Mouse (Mus musculus): Measurements from ENCODE around the gene Rnf220.

Gene Rnf220

DNA sequence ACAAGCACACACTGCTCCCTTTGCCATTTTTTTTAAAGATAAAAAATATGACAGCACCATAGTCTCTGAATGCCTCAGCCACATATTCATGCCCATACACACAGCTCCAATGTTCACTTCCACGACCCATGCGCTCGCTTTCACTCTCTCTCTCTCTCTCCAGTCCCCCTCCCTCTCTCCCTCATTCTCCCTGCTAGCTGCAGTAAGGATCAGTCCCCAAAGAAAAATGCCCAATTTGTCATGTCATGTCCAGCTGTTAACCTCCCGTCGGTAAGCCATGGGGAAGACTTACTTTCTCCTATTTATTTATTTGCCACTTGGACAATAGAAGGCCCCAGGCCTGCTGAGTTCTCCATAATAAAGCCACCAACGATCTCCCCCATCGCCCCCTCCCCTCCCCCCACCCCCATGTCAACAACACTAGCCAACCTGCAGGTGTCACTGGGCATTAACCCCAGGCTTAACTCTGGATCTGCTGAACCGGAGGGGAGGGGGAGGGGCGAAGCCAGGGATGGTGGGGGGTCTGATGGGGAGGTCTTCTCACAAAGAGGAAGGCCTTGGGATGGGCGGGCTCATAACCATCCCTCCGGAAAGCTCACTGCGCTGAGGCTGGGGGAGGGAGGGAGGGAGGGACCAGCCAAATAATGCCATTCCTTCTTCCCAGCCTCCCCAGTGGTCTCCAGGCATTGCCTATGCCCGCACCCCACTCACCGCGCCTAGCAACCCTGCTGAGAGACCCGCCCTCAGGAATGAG is 123.4 kb downstream of the Rnf220 start:
- DNase-seq, result peak; percentile 19

DNA sequence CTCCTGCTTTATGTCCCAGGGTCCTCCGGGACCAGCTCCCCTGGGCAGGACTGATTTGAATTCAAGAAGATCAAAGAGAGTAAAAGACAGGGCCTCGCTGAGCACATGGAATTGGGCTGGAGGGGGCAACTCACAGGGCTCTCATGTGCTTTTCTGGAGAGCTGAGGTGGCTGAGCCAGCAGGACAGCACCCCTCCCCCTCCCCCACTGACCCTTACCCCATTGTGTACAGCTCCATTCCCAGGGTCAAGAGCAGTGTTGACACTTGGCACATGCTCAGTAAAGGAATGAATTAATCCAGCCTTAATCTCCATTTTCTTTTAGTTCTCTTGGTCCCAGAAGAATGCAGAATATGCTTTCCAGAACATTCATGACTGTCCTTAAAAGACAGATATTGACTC is 125.0 kb downstream of the Rnf220 start:
- DNase-seq, result no peak

DNA sequence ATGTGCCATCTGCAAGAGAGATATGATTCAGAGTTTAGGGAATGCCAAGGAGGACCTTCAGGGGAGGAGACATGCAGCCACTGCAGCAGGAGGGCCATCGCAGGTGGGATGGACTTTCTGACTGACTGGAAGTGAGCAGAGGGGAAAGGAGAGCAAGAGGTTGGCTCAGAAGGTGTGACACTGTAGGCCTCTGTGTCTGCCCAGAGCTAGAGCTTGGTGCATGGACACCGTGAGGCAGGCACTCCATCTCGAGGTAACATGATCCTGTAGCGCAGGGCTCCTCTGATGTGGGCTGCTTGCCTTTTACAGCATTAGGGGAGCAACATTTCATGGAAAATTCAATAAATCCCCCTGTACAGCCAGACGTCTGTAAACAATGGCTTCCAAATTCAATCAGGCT is 126.5 kb downstream of the Rnf220 start:
- DNase-seq, result no peak

DNA sequence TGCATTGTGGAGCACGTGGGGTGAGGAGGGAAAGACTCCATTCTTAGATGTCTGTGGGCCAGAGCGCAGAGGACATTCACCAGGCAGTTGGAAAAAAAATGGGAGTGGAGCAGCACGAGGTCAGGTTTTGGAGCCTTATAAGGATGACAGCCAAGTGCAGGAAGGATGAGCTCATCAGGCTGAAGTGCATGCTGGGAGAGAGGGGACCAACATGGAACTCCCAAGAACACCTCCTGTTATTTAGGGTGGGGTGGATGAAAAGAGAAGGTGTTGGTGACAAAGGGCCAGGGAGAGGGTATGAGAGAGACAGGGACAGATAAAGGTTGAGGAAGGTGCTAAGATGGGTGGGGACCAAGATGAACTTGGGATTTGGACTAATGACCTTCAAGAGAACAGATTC is 127.3 kb downstream of the Rnf220 start:
- DNase-seq, result no peak

DNA sequence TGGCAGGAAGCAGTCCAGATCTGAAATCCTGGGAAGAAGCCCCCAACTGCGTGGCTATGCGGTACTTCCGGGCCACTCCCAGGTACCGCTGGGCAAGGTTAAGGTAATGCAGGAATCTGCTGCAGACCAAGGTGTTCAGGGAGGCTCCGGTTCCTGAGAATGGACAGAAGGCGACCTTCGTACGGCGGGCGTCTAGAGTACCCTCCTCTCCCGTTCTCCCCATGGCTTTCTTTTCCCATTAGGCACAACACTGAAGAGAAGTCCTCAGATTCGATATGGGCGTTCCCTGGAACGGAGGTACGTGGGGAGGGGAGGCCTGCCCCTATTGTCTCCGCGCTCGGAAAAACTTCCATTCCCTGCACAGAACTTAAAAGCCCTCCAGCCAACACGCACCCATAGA is 129.5 kb downstream of the Rnf220 start:
- no peak for DNase-seq

DNA sequence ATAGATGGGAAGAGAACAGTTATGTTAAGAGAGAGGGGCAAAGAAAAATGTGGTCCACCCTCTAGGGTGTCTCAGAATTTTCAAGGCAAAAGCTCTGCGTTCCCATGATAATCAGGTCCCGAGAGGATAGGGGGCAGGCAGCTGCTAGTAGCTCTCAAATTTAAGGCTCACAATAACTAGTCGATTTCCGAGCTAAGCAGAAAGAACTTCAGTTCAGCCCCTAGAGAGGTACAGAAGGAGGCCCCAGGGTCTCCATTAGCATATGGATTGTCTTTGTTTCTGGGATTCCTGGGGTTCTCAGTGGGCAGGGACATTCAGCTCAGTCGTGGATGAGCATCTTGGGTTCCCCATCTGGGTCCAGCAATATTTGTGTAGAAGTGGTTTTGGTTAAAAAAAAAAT is 134.8 kb downstream of the Rnf220 start:
- DNase-seq, result no peak

DNA sequence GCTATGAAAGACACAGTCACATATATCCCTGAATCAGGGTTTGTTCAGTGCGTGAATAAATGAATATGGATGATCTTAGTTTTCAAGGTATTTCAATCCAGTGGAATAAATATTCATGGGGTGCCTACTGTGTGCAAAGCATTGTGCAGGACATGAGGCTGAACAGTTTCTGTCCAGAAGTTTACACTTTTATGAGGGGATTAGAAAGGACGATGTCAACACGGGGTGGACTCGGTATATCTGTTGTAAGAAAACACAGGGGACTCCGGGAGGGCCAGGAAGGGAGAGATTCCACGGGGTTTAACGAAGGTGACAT is 135.3 kb downstream of the Rnf220 start:
- DNase-seq, result no peak

DNA sequence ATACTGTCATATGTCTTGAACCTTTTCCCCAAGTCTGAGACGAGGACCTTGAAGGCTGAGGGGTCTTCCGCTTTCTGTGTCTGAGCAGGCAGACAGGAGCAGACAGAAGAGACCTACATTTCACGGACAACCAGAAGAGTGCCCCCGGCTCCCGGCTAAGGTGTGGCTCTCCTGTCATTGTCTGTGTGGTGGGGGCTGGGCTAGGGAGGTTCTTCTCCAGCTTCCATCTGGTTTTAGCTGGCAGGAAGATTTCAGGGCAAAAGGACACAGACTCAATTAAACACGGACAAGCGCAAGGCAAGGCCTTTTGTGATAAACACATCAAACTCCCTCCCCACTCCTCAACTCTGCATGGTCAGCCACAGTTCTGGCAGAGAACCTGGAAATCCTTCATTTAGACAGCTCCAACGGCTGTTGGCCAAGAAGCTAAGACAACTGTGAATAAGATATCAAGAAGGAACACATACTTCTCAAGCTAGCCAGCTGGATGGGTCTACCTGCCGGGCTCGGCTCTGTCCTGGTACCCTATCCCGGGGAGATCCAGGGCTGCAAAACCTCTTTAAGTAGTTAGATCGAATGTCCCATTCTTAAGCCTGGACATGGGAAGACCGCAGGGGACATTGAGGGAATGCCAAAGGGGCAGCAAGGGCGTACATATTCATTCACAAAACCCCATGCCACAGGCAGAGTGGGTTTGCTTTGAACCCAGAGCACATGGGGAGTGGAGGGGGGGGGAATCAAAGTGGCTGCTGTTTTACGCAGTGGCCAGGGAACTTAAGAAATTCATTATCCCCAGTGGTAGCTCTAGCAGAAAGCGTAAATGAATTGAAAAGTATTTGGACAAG is 135.9 kb downstream of the Rnf220 start:
- no peak for DNase-seq

DNA sequence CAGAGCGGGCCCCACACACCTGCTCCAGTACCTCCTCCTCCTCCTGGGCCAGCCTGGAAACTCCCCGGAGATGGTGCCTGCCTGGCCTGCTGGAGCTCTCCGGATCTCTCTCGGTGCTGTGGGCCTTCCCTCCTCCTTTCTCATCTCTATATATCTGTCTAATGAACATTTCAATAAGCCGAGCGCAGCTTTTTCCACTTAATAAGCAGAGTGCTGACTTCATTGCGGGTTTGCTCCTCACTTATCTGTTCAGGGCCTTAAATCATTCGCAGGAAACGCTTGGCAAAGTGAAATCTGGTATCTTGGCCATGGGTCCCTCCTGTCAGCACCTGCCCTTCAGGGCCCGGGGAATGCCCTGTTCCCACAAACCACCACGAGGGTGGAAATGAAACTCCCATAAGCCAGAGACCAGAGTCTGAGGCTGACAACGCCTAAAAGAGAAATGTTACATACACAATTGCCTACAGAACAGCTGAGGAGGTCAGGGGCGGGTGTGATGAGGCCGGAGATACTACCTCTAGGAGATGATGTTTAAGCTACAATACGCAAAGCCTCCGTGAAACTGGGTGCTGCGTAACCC is 137.0 kb downstream of the Rnf220 start:
- no peak for DNase-seq

DNA sequence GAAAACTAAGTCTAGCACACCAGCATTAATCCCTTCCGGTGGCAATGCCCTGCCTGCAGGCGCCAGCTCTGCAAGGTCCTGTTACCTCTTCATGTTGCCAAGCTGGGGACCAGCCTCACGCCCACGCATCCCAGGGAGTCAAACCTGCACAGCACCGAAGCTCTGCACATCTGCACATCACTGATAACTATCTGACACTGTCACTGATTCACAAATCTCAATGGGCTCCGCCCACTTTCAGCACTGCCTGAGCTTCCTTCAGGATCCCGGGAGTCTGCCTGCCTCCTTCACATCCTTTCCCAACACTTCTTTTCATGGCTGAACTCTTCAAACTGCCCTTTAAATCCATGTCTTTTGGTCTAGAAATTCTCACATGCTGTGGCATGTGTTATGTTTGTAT is 138.9 kb downstream of the Rnf220 start:
- DNase-seq, result no peak

DNA sequence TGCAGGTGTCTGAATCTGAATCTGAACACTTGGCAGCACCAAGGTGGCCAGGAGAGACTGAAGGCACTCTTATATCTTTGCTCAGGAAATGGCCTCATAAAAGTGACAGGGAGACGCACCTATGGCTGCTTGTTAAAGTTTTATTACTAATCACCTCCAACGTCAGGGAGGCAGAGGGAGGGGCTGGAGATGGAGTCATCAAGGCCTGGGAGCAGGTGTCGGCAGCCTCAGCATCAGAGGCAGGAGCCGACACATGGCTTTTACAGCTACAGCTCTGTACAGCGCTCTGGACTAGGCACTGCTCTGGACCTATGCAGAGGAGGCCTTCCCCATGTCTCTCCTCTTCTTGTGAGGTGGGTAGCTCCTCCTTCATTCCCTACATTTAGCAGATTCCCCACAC is 139.7 kb downstream of the Rnf220 start:
- no peak for DNase-seq

DNA sequence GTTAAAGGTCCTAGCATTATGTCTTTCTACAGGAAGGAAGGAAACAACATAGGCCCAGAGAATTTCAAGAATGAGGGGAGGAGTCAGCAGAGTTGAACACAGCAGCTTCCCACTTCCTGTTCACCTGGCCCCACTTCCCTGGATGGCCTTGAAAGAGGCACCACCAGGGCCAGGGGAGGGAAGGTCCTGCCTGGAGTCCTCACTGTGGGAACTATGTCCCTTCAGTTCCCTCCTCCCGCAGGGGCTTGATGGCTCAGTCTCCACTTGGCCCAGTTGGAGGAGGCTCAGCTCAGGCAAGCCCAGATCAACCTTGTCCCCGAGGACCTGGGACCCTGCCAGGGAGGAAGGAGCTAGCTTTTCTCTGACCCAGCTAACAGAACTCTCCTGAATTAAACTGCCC is 140.6 kb downstream of the Rnf220 start:
- DNase-seq, result no peak

DNA sequence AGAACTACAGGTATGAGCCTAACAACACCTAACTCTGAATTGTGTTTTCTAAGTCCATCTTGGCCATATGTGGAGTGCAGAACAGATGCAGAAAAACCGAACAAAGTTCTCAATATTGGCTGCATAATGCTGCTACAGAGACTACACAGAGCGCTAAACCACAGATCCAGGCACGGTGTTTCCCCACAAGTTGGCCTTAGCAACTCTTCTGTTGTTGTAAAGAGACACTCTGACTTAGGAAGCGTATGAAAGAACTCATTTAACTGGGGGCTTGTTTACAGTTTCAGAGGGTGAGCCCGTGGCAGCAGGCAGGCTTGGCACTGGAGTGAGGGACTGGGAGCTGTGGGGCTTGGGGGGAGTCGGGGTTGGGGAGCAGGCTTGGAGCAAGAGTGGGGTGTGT is 142.2 kb downstream of the Rnf220 start:
- DNase-seq, result no peak

DNA sequence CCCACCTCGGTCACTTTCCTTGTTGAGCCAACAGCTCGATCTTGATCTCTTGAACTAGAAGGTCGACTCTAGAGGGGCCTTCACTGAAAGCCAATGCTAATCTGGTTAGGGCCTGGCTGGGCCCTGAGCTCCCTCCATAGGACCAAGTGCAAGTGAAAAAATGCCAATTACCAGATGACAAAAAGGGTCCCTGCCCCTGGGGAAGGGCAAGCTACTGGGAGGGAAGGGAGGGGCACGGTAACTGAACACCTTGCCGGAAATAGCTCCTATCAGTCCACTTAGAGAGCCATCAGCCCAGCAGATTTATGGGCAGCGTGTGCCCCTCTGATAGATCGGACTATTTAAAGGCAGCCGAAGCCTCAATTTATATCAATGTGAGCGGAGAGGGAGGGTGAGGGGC is 143.9 kb downstream of the Rnf220 start:
- DNase-seq, result no peak

DNA sequence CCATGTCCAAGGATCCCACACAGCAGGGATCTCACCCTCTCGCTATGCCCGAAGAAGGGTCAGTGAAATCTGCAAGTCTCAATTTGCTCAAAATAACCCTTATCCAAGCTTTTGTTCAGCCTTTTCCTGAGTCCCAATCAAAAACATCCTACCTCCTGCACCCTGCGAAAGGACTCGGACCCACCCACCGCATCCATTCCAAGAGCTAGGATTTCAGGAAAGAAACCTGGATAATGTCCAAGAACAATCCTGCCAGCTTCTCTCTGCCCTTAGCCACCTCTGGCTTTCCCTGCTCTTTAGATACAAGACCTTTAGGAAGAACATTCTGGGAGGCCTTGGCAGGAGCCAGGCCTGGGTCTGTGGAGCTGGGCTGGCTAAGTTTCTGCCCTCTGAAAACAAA is 144.8 kb downstream of the Rnf220 start:
- no peak for DNase-seq

DNA sequence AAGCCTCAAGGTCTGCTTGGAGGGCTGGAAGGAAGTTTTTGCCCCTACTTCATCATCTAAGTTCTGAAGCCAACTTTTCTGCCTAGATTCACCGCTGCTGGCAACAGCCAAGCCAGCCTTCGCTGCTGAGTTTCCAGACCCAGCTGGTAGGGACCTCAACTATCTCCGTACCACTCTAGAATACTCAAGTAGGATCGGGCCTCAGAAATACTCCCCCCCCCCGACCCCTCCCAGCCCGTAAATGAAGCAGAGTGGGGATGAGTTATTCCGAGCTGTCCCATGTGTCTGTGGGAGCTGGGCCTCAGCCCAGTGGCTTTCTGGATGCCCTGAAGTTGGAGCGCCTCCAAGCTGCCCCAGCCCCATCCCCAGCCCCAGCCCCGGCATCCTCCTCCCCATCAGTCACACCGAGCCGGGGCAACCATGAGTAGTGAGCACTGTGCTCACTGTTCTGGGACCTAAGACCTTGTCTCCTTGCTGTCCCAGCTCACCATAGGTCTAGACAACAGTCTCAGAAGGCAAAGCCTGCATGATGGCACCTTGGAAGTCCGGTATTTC is 146.6 kb downstream of the Rnf220 start:
- DNase-seq, result no peak

DNA sequence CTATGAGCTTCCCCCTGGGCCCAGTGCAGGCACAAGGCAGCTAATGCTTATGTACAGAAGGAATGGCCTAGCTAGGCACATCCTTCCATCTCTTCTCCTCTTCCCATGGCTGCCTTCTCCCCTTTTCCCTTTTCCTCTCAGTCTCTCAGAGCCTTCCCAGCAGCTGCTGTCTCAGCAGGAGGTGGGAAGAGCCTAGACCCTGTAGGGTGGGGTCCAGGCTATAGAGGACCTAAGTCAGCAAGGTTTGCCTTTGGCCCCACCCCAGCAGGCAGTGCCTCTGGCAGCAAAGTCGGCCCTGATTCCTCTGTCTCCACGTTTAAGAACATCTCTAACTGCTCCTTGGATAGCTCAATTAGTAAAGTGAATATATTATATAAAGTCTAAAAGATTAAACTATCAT is 147.5 kb downstream of the Rnf220 start:
- no peak for DNase-seq

DNA sequence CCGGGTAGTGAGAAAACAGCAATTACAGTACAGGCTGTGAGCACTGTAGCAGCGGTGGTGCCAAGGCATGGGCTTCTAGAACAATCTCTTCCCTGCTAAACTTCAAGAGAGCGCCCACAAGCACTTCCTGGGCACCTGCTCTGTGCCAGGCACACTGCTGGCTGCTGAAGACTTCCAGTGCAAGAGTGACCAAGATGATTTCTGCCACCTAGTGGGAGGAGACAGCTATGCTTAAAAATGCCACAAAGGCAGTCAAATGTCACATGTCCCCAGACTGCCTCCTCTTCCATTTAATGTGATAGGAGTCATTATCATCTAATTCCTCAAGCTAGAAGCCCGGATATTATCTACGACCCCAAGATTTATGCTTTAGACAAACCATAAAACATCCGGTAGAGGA is 150.8 kb downstream of the Rnf220 start:
- DNase-seq, result peak; percentile 25

DNA sequence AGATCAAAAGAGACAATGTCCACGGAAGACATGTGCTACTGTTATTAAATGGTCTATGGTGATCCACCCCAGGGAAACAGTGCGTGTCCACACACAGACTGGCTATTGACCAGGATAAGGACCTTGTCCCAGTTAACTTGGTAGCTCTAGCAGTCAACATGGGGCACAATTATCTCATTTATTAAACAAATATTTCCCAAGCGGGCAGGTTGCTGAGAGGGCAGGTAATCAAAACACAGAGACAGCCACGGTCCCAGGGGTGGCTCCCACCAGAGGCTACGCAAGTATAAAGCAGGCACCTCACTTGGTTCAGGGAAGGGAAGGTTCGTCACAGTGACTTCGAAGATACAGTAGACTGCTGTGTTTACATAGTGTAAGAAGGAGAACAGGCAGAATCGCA is 153.5 kb downstream of the Rnf220 start:
- DNase-seq, result no peak

DNA sequence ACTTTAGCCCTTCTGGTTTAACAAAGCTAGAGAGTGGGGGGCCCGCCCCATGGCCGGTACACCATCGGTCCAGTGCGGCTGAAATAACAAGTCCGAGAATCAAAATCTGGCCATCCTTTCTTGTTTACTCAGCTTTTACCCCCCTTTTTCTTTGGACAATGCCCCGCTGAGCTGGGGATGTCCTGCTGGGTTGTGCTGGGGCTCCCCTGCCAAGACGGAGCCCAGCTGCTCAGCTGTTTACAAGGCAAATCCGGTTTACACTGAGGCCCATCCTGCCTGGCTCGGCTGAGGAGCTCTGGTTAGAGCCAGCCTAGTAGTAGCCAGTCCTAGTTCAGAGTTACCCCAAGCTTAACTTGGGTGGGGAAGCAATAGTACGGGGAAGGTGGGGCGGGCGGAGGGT is 154.1 kb downstream of the Rnf220 start:
- no peak for DNase-seq

DNA sequence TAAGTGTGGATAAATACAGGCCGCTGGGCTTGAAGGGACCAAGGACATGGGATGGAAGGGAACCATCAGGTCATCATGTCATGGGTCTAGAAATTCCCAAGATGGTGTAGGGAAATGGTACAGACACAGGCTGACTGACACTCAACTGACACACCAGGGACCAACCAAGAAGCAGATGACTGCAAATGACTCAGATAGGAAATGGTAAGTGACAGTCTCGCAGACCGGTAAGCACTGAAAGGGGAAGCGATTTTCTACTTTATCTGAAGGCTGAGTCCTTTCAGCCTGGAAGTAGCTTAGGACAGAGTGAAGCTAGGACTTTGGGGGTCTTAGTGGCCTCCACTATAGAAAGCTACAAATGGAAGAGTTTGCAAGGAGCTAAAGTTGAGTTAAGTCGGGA is 155.6 kb downstream of the Rnf220 start:
- no peak for DNase-seq

DNA sequence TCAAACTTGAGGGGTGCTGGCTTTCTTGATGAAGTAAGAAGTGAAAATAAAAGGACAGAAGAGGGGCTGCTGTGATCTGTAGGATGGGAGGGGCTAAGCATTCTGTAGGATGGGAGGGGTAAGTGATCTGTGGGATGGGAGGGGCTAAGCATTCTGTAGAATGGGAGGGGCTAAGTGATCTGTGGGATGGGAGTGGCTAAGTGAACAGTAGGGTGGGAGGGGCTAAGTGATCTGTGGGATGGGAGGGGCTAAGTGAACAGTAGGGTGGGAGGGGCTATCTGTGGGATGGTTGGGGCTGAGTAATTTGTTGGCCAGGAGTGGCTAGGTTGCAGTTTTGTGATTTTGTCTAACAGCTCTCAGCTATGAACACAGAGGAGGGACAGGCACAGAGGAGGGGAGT is 157.1 kb downstream of the Rnf220 start:
- peak; percentile 22 for DNase-seq

DNA sequence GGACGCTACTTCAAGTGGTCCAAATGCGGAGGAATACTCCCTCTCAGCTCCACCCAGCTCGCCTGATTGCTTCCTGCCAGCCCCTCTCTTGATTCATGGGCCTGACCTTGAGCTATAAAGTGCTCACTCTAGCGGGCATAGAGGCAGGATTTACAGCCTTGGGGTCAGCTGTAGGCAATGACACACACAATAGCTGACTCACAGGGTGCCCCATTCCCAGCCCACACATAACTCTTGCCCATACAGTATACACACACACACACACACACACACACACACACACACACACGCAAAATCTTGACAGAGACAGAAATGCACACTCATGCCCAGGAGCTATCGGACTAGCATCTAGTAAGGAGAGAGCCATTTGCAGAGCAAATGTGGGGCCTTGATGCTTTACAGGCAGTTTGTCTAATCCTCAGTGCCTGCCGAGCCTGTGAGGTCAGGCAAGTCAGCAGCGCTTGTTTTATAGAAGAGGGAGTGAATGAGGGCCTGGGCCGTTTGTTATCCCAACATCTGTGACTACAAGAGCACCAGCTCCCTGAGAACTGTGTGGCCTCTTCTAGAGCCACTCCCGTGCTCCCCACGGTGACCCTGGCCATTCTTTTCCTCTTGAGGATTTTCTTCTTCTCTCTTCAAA is 165.9 kb downstream of the Rnf220 start:
- no peak for DNase-seq

DNA sequence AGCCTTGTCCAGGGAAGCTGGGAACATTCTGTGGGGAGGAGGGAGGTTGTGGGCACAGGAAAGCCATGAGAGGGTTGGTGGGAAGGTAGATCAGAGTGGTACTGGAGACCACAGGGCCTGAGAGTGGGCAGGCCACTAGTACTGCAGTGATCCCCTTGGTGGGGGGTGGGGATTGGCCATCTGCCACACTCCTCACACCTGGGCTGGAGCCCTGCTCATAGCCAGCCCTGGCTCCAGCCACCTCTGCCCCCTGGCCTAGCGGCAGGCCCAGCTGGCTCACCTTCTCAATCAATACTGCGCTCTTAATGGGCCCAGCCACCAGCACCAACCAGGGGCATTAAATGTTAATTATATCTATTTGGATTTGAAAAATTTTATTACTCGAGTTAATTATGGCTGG is 166.7 kb downstream of the Rnf220 start:
- no peak for DNase-seq

Data from liver (tissue).